Mouse (Mus musculus) lung, postnatal 0 days (tissue): ENCODE measurements around the gene Ubqln5.

Experiments used
- CTCF ChIP-seq: IDR thresholded peaks from 2 replicates; pipeline ENCODE4 v1.5.1; 2016; ENCODE audit warnings: antibody characterized with exemption, mild to moderate bottlenecking
- EP300 ChIP-seq: IDR thresholded peaks from 2 replicates; pipeline ENCODE4 v1.6.1; 2016; ENCODE audit warnings: antibody characterized with exemption, mild to moderate bottlenecking, control low read depth

DNA sequence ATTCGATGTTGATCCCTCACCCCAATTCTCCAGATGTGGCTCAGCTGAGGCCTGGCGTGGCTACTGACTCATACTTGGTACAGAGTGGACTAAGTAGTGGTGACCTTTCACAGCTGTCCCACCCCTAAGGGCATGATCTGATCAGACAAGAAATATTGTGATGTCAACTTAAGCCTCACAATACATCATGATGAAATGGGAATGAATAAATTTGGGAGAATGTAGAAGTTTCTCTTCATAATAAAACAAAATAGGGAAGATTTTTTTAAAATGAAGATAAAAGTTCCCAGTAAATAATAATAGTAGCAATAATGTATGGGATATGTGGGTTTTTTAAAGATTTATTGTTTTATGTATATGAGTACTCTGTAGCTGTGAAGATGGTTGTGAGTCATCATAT lies 20.8 kb upstream of the Ubqln5 start, which contains the start of gene Ubqlnl:
- TF ChIP-seq CTCF (no peak), EP300 (no peak)
